Mouse (Mus musculus) layer of hippocampus, postnatal 14 days (tissue): ENCODE results near the gene Hs1bp3. TPM values are rescaled to one million over a fixed set of nuclear protein-coding genes. Genes with fewer than 3 reads are reported as not detected.

Experiments used
- DNase-seq, 2 experiments: peaks; one replicate each; pipeline ENCODE4 v3.0.0; 2021 to 2022; ENCODE audit warnings: low spot score in 2 of 2, mixed read lengths in 1 of 2
- total RNA-seq, 2 experiments: library from RNA; stranded (reverse); gene quantifications; 2 replicates each; pipeline ENCODE4 v1.2.3; 2021

Hs1bp3 gene
- total RNA-seq, 2 experiments from 2014 or later, result 10.3 to 11.6 TPM

DNA sequence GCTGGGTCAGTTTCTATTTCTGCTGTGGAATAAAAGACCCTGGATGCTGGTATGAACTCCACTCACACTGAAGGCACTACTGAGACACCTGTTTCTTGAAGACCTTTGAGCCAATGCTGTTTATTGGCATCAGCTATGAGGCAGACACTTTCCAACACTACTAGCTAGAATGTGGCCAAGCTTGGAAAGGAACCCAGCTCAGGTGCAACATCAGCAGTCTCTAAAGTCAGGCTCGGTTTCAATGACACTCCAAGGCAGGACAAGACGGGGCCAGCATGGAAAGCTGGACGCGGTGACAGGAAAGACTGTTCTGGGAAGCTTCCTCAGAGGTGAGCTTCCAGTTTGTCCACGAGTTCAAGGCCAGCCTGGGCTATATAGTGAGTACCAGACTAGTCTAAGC lies 80.0 kb downstream of the Hs1bp3 start:
- DNase-seq, result no peak

Other genes starting within 250 kb of the Hs1bp3 start
- gene Ldah, start 105.3 kb upstream of the Hs1bp3 start, total RNA-seq, result 10 to 100 TPM; 42.7 to 45.2 TPM
- under 1 TPM; 0.23 to 0.26 TPM for gene Gdf7, start 11.5 kb upstream of the Hs1bp3 start, total RNA-seq
- 100 to 1,000 TPM; 387 to 396 TPM for gene Rhob, start 186.6 kb downstream of the Hs1bp3 start, total RNA-seq